Mouse (Mus musculus) T-helper 2 cell (primary cell): Measurements from ENCODE around the gene Bysl.

Experiments used
- in situ Hi-C: fragments of 300-600 bp; cut with MboI, MseI; formaldehyde crosslinking; loops from one replicate; pipeline ENCODE4 v1.15.1; 2025; ENCODE audit warnings: high pct_unique_total_duplicates

Gene Bysl

GRCm38 (mm10) chr17:47552994-47553393 lies 58.3 kb downstream of the Bysl start:
- in situ Hi-C loops, result no loop called here

DNA sequence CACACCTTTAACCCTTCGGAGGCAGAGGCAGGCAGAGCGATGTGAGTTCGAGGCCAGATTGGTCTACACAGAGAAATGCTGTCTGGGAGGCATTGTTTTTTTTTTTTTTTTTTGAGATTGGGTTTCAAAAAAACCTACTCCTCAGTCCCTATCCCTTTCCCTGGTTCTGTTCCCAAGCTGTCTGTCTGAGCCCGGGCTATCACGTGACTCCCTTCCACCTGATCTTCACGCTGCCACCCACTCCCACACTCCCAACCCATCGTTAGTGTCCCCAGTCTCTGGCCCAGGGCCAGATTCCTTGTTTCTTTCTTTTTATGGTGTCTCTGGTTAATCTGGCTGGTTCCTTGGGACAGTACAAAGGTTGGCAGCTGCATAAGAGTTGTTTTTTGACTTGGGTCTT lies 60.2 kb downstream of the Bysl start:
- in situ Hi-C loops, result no loop called here
